Mouse (Mus musculus): Measurements from ENCODE around the gene Slc48a1. TPM values are rescaled to one million over a fixed set of nuclear protein-coding genes. Genes with fewer than 3 reads are reported as not detected.

Gene Slc48a1
- polyA plus RNA-seq, 1 experiment from 2014 or later, result 41.6 TPM

Other genes with a start within 250 kb of the Slc48a1 start
- gene Rpap3, start 72.7 kb upstream of the Slc48a1 start, polyA plus RNA-seq (2016; fragmentation: Nextera tagmentation; extraction: Ambion mirVana), result 36.8 and 40.9 TPM in 2 replicates
- gene Endou, start 47.2 kb upstream of the Slc48a1 start, polyA plus RNA-seq (2016; fragmentation: Nextera tagmentation; extraction: Ambion mirVana), result 0.25 TPM in 2 replicates
- gene Rapgef3, start 10.5 kb upstream of the Slc48a1 start, polyA plus RNA-seq (2016; fragmentation: Nextera tagmentation; extraction: Ambion mirVana), result 9.1 and 10.7 TPM in 2 replicates
- 26.7 and 29.1 TPM in 2 replicates for gene Hdac7, start 66.0 kb downstream of the Slc48a1 start, polyA plus RNA-seq (2016; fragmentation: Nextera tagmentation; extraction: Ambion mirVana)
- gene Vdr, start 132.1 kb downstream of the Slc48a1 start, polyA plus RNA-seq (2016; fragmentation: Nextera tagmentation; extraction: Ambion mirVana), result 0.43 and 0.70 TPM in 2 replicates
- 44.0 and 49.5 TPM in 2 replicates for gene Tmem106c, start 185.7 kb downstream of the Slc48a1 start, polyA plus RNA-seq (2016; fragmentation: Nextera tagmentation; extraction: Ambion mirVana)
- 459 and 487 TPM in 2 replicates for gene Col2a1, start 226.2 kb downstream of the Slc48a1 start, polyA plus RNA-seq (2016; fragmentation: Nextera tagmentation; extraction: Ambion mirVana)

All from hindbrain, embryonic 12.5 days (tissue).